Mouse (Mus musculus): ENCODE data around the gene Aplnr. TPM values are rescaled to one million over a fixed set of nuclear protein-coding genes. Genes with fewer than 3 reads are reported as not detected.

Aplnr gene
- polyA plus RNA-seq, 1 experiment from 2014 or later = 148 TPM

DNA sequence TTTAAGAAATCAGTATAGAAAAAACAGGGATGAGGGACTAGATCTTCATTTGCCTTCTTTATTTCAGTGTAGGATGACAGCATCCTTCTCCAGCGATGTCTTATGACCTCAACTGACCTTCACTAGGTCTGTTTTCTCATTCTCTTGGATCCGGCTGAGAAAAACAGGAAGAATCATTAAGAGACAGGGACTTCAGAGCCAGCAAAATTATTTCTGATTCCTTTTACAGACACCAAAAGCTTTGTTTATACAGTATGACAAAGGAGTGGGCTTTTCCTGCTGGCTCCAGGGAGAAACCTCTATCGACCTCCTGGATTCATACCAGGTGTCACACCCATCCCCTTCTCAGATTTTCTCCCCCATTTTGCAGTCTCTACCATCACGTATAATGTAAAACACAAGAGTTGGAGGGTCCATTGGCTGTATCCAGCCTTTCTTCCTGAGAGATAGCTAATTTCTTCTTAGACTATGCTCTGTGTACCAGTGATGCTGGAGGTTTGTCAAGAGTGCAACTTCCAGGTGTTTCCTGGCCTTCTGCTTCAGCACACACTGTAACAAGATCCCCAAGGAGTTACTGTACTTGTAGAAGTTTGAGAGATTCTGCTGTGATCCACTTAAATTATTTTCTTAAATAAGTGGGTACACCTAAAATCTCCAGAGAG is 42.2 kb downstream of the Aplnr start:
- no peak overlapping the region for H3K4me2 ChIP-seq
- H3K4me3 ChIP-seq (ENCODE audit: low read depth, low read length) = no peak overlapping the region
- H3K9me3 ChIP-seq (ENCODE audit: low read depth, low read length) = no peaks in the 10 kb centered on the region
- no peaks in the 10 kb centered on the region for H3K27me3 ChIP-seq (ENCODE audit: insufficient read depth, low read length)
- no peak overlapping the region for H3K27ac ChIP-seq (ENCODE audit: low read depth)
- TF ChIP-seq CTCF (IDR thresholded peaks at IDR 0.05; ENCODE audit: low read depth) = no peak
- H3K4me1 ChIP-seq (ENCODE audit: insufficient read depth) = peaks cover 3% of the 10 kb centered on the region; the same call in 1 of the 2 replicates
- DNase-seq = peak; percentile 32
- no peak for ATAC-seq (ENCODE audit: insufficient read depth)
- H3K9ac ChIP-seq = no peak overlapping the region
- 38% methylated on average over 4 of the region's 4 CpGs for WGBS
- H3K36me3 ChIP-seq (ENCODE audit: insufficient read depth) = no peaks in the 10 kb centered on the region

DNA sequence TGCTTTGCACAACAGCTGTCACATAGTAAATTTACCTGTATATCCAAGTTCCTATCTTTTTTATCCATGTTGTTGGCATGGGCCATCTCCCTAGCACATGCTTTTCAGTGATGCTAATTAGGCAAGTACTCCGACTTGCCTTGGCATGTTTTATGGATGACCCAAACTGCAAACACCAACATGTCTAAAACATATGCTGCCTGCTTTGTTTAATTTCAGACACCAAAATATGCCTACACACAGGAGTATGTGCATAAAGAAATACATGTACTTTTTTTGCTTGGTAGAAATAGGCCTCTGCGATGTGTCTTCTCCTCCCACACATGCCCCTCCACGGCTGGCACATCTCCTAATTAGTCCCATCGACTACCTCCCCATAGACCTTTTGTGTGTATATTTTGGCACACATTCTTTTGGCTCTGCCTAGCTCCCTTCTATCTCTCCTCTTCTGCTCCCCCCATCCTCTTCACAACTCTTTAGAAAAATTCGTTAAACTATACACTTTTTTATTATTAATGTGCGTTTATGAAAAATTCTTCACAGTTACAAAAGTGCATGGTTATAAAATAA is 51.6 kb downstream of the Aplnr start:
- no peak overlapping the region for H3K27ac ChIP-seq (ENCODE audit: low read depth)
- 82% methylated on average over 6 of the region's 6 CpGs for WGBS

More for the DNA sequence above, 51.6 kb downstream of the Aplnr start:
- ATAC-seq (ENCODE audit: insufficient read depth) = no peak
- H3K4me3 ChIP-seq (ENCODE audit: low read depth, low read length) = no peak overlapping the region
- DNase-seq = no peak
- H3K9me3 ChIP-seq (ENCODE audit: low read depth, low read length) = no peaks in the 10 kb centered on the region
- H3K36me3 ChIP-seq (ENCODE audit: insufficient read depth) = no peaks in the 10 kb centered on the region
- H3K4me2 ChIP-seq = no peak overlapping the region
- no peak overlapping the region for H3K9ac ChIP-seq
- H3K27me3 ChIP-seq (ENCODE audit: insufficient read depth, low read length) = no peaks in the 10 kb centered on the region
- TF ChIP-seq CTCF (IDR thresholded peaks at IDR 0.05; ENCODE audit: low read depth) = no peak
- no peaks in the 10 kb centered on the region for H3K4me1 ChIP-seq (ENCODE audit: insufficient read depth)

Other genes starting within 250 kb of the Aplnr start
- gene Rtn4rl2, start 249.5 kb upstream of the Aplnr start, polyA plus RNA-seq (2014; fragmentation: Nextera tagmentation; extraction: Ambion mirVana) = 1.1 and 1.2 TPM in 2 replicates
- gene Slc43a3, start 199.6 kb upstream of the Aplnr start, polyA plus RNA-seq (2014; fragmentation: Nextera tagmentation; extraction: Ambion mirVana) = 77.4 and 78.9 TPM in 2 replicates
- 0.23 TPM in 1 of 2 replicates, not detected in the other for gene Prg2, start 155.8 kb upstream of the Aplnr start, polyA plus RNA-seq (2014; fragmentation: Nextera tagmentation; extraction: Ambion mirVana)
- gene Prg3, start 148.0 kb upstream of the Aplnr start, polyA plus RNA-seq (2014; fragmentation: Nextera tagmentation; extraction: Ambion mirVana) = not detected in 2 replicates
- gene Ssrp1, start 99.0 kb upstream of the Aplnr start, polyA plus RNA-seq (2014; fragmentation: Nextera tagmentation; extraction: Ambion mirVana) = 346 and 352 TPM in 2 replicates
- 0.43 and 0.77 TPM in 2 replicates for gene P2rx3, start 98.8 kb upstream of the Aplnr start, polyA plus RNA-seq (2014; fragmentation: Nextera tagmentation; extraction: Ambion mirVana)
- 10.6 and 13.7 TPM in 2 replicates for gene Tnks1bp1, start 88.2 kb upstream of the Aplnr start, polyA plus RNA-seq (2014; fragmentation: Nextera tagmentation; extraction: Ambion mirVana)
- gene Lrrc55, start 61.0 kb downstream of the Aplnr start, polyA plus RNA-seq (2014; fragmentation: Nextera tagmentation; extraction: Ambion mirVana) = 0.09 and 0.33 TPM in 2 replicates
- not detected in 2 replicates for gene Olfr987, start 203.1 kb downstream of the Aplnr start, polyA plus RNA-seq (2014; fragmentation: Nextera tagmentation; extraction: Ambion mirVana)
- gene Olfr988, start 227.0 kb downstream of the Aplnr start, polyA plus RNA-seq (2014; fragmentation: Nextera tagmentation; extraction: Ambion mirVana) = not detected in 2 replicates

Data from lung, embryonic 14.5 days (tissue).